Comparison of ENCODE assay signal across 34 mouse cellular contexts in genomic region chr1:139087564-139087963, GRCm38 (mm10).
"Had no signal": no experiment of that assay in that cellular context is flagged by ENCODE, and none has a peak within 500 bp of the region (broad histone marks: within the 10 kb centered on the region; RNA-seq: fewer than 3 reads in every experiment).

No protein-coding gene starts in this region.

- H3K4me1 ChIP-seq: heart, embryonic 12.5 days; heart, embryonic 13.5 days; heart, embryonic 15.5 days; hindbrain, embryonic 10.5 days; hindbrain, embryonic 12.5 days; hindbrain, embryonic 13.5 days; hindbrain, embryonic 15.5 days; intestine, embryonic 15.5 days; kidney, embryonic 15.5 days had no signal

- H3K27ac ChIP-seq: heart, embryonic 13.5 days; heart, embryonic 15.5 days; hindbrain, embryonic 10.5 days; hindbrain, embryonic 12.5 days; hindbrain, embryonic 13.5 days; hindbrain, embryonic 14.5 days; hindbrain, embryonic 15.5 days; hindbrain, postnatal 0 days; intestine, embryonic 15.5 days; kidney, embryonic 15.5 days; kidney, postnatal 0 days; layer of hippocampus, adult 2 months; left cerebral cortex, adult 2 months had no signal

- H3K36me3 ChIP-seq: heart, embryonic 12.5 days; heart, embryonic 13.5 days; heart, embryonic 15.5 days; hindbrain, embryonic 10.5 days; hindbrain, embryonic 12.5 days; hindbrain, embryonic 13.5 days; hindbrain, embryonic 15.5 days; intestine, embryonic 15.5 days; kidney, embryonic 15.5 days had no signal

- ATAC-seq: hindbrain, embryonic 16.5 days; hindbrain, postnatal 0 days; inflammation-experienced regulatory T-cells, adult 6 months; intestine, embryonic 15.5 days; intestine, embryonic 16.5 days; intestine, postnatal 0 days had no signal

- H3K9me3 ChIP-seq: heart, embryonic 12.5 days; heart, embryonic 13.5 days; heart, embryonic 15.5 days; hindbrain, embryonic 10.5 days; hindbrain, embryonic 12.5 days; hindbrain, embryonic 13.5 days; hindbrain, embryonic 15.5 days; intestine, embryonic 15.5 days; kidney, embryonic 15.5 days had no signal

- H3K27me3 ChIP-seq: heart, embryonic 12.5 days; heart, embryonic 13.5 days; heart, embryonic 15.5 days; hindbrain, embryonic 12.5 days; hindbrain, embryonic 13.5 days; hindbrain, embryonic 15.5 days; intestine, embryonic 15.5 days; kidney, embryonic 15.5 days had no signal

- H3K9ac ChIP-seq: heart, embryonic 12.5 days; heart, embryonic 13.5 days; heart, embryonic 15.5 days; hindbrain, embryonic 12.5 days; hindbrain, embryonic 13.5 days; hindbrain, embryonic 14.5 days; hindbrain, embryonic 15.5 days; intestine, embryonic 15.5 days; kidney, embryonic 15.5 days had no signal

- DNase-seq: heart, postnatal 10 days; heart, postnatal 14 days; heart, postnatal 36 days; heart, postnatal 4 days; kidney, adult 11 months; kidney, adult 18-20 months; kidney, adult 2 months; kidney, adult 8-10 months; kidney, adult 9 months; kidney, postnatal 10 days; kidney, postnatal 14 days; kidney, postnatal 25 days; kidney, postnatal 36 days; kidney, postnatal 4 days; layer of hippocampus, adult 9-11 months; layer of hippocampus, postnatal 36 days had no signal

- H3K4me3 ChIP-seq: heart, embryonic 12.5 days; heart, embryonic 13.5 days; heart, embryonic 15.5 days; hindbrain, embryonic 10.5 days; hindbrain, embryonic 12.5 days; hindbrain, embryonic 13.5 days; hindbrain, embryonic 15.5 days; intestine, embryonic 15.5 days; kidney, embryonic 15.5 days; layer of hippocampus, adult 2 months; left cerebral cortex, adult 2 months had no signal
